Mouse (Mus musculus): ENCODE data around the gene Zfp775. TPM values are rescaled to one million over a fixed set of nuclear protein-coding genes. Genes with fewer than 3 reads are reported as not detected.

Gene Zfp775
- total and polyA plus RNA-seq, 3 experiments: 3.2 to 6.5 (median 3.5) TPM

Other genes with a start within 250 kb of the Zfp775 start
Only the 20 nearest of the 21 such genes appear.
- gene Krba1, start 206.5 kb upstream of the Zfp775 start, total RNA-seq (2012; rRNA removed): 8.1 and 9.8 TPM in 2 replicates
- 2.9 and 3.2 TPM in 2 replicates for gene Krba1, start 206.5 kb upstream of the Zfp775 start, total RNA-seq (2014; rRNA removed)
- gene Krba1, start 206.5 kb upstream of the Zfp775 start, polyA plus RNA-seq (2012; ENCODE audit: insufficient read length, low read depth): 12.7 and 13.4 TPM in 2 replicates
- gene Zfp467, start 156.2 kb upstream of the Zfp775 start, total RNA-seq (2012; rRNA removed): 1.6 and 2.1 TPM in 2 replicates
- 1.1 and 1.4 TPM in 2 replicates for gene Zfp467, start 156.2 kb upstream of the Zfp775 start, total RNA-seq (2014; rRNA removed)
- 4.7 and 5.9 TPM in 2 replicates for gene Zfp467, start 156.2 kb upstream of the Zfp775 start, polyA plus RNA-seq (2012; ENCODE audit: insufficient read length, low read depth)
- 0.13 and 0.42 TPM in 2 replicates for gene Sspo, start 153.8 kb upstream of the Zfp775 start, total RNA-seq (2012; rRNA removed)
- gene Sspo, start 153.8 kb upstream of the Zfp775 start, total RNA-seq (2014; rRNA removed): 0.08 and 0.11 TPM in 2 replicates
- gene Sspo, start 153.8 kb upstream of the Zfp775 start, polyA plus RNA-seq (2012; ENCODE audit: insufficient read length, low read depth): 0.17 and 0.18 TPM in 2 replicates
- gene Atp6v0e2, start 64.4 kb upstream of the Zfp775 start, total RNA-seq (2012; rRNA removed): not detected in 2 replicates
- not detected in 2 replicates for gene Atp6v0e2, start 64.4 kb upstream of the Zfp775 start, total RNA-seq (2014; rRNA removed)
- gene Atp6v0e2, start 64.4 kb upstream of the Zfp775 start, polyA plus RNA-seq (2012; ENCODE audit: insufficient read length, low read depth): not detected in 2 replicates
- 8.1 and 13.7 TPM in 2 replicates for gene Lrrc61, start 47.3 kb upstream of the Zfp775 start, total RNA-seq (2012; rRNA removed)
- 3.8 and 5.6 TPM in 2 replicates for gene Lrrc61, start 47.3 kb upstream of the Zfp775 start, total RNA-seq (2014; rRNA removed)
- 9.4 and 14.2 TPM in 2 replicates for gene Lrrc61, start 47.3 kb upstream of the Zfp775 start, polyA plus RNA-seq (2012; ENCODE audit: insufficient read length, low read depth)
- gene Rarres2, start 29.3 kb upstream of the Zfp775 start, total RNA-seq (2012; rRNA removed): 0.46 and 0.72 TPM in 2 replicates
- gene Rarres2, start 29.3 kb upstream of the Zfp775 start, total RNA-seq (2014; rRNA removed): not detected in 2 replicates
- not detected in 2 replicates for gene Rarres2, start 29.3 kb upstream of the Zfp775 start, polyA plus RNA-seq (2012; ENCODE audit: insufficient read length, low read depth)
- not detected in 2 replicates for gene Gm45021, start 12.5 kb upstream of the Zfp775 start, total RNA-seq (2012; rRNA removed)
- not detected in 2 replicates for gene Gm45021, start 12.5 kb upstream of the Zfp775 start, total RNA-seq (2014; rRNA removed)
- gene Gm45021, start 12.5 kb upstream of the Zfp775 start, polyA plus RNA-seq (2012; ENCODE audit: insufficient read length, low read depth): not detected in 2 replicates
- gene Repin1, start 8.2 kb upstream of the Zfp775 start, total RNA-seq (2012; rRNA removed): 23.6 and 28.0 TPM in 2 replicates
- gene Repin1, start 8.2 kb upstream of the Zfp775 start, total RNA-seq (2014; rRNA removed): 11.5 and 12.8 TPM in 2 replicates
- 9.7 and 10.7 TPM in 2 replicates for gene Repin1, start 8.2 kb upstream of the Zfp775 start, polyA plus RNA-seq (2012; ENCODE audit: insufficient read length, low read depth)
- gene Gm44965, start 8.1 kb upstream of the Zfp775 start, total RNA-seq (2012; rRNA removed): not detected in 2 replicates
- gene Gm44965, start 8.1 kb upstream of the Zfp775 start, total RNA-seq (2014; rRNA removed): not detected in 2 replicates
- not detected in 2 replicates for gene Gm44965, start 8.1 kb upstream of the Zfp775 start, polyA plus RNA-seq (2012; ENCODE audit: insufficient read length, low read depth)
- 3.5 and 5.3 TPM in 2 replicates for gene AI854703, start 24.7 kb downstream of the Zfp775 start, total RNA-seq (2012; rRNA removed)
- gene AI854703, start 24.7 kb downstream of the Zfp775 start, total RNA-seq (2014; rRNA removed): 2.1 TPM in 2 replicates
- gene AI854703, start 24.7 kb downstream of the Zfp775 start, polyA plus RNA-seq (2012; ENCODE audit: insufficient read length, low read depth): 3.1 and 4.8 TPM in 2 replicates
- gene Gimap8, start 45.2 kb downstream of the Zfp775 start, total RNA-seq (2012; rRNA removed): 27.9 and 28.5 TPM in 2 replicates
- gene Gimap8, start 45.2 kb downstream of the Zfp775 start, total RNA-seq (2014; rRNA removed): 27.5 and 36.8 TPM in 2 replicates
- 21.6 and 22.1 TPM in 2 replicates for gene Gimap8, start 45.2 kb downstream of the Zfp775 start, polyA plus RNA-seq (2012; ENCODE audit: insufficient read length, low read depth)
- 31.0 and 38.5 TPM in 2 replicates for gene Gimap9, start 74.1 kb downstream of the Zfp775 start, total RNA-seq (2012; rRNA removed)
- 75.1 and 83.9 TPM in 2 replicates for gene Gimap9, start 74.1 kb downstream of the Zfp775 start, total RNA-seq (2014; rRNA removed)
- gene Gimap9, start 74.1 kb downstream of the Zfp775 start, polyA plus RNA-seq (2012; ENCODE audit: insufficient read length, low read depth): 43.4 and 46.1 TPM in 2 replicates
- gene Gimap4, start 82.5 kb downstream of the Zfp775 start, total RNA-seq (2012; rRNA removed): 113 and 144 TPM in 2 replicates
- gene Gimap4, start 82.5 kb downstream of the Zfp775 start, total RNA-seq (2014; rRNA removed): 264 and 316 TPM in 2 replicates
- 203 and 274 TPM in 2 replicates for gene Gimap4, start 82.5 kb downstream of the Zfp775 start, polyA plus RNA-seq (2012; ENCODE audit: insufficient read length, low read depth)
- gene Gimap6, start 106.2 kb downstream of the Zfp775 start, total RNA-seq (2012; rRNA removed): 78.1 and 88.9 TPM in 2 replicates
- gene Gimap6, start 106.2 kb downstream of the Zfp775 start, total RNA-seq (2014; rRNA removed): 128 and 158 TPM in 2 replicates
- 87.9 and 97.2 TPM in 2 replicates for gene Gimap6, start 106.2 kb downstream of the Zfp775 start, polyA plus RNA-seq (2012; ENCODE audit: insufficient read length, low read depth)
- 10.0 and 12.0 TPM in 2 replicates for gene Gm28053, start 116.5 kb downstream of the Zfp775 start, total RNA-seq (2012; rRNA removed)
- gene Gm28053, start 116.5 kb downstream of the Zfp775 start, total RNA-seq (2014; rRNA removed): 8.0 and 8.8 TPM in 2 replicates
- 22.7 and 46.9 TPM in 2 replicates for gene Gm28053, start 116.5 kb downstream of the Zfp775 start, polyA plus RNA-seq (2012; ENCODE audit: insufficient read length, low read depth)
- gene Gimap7, start 116.6 kb downstream of the Zfp775 start, total RNA-seq (2012; rRNA removed): 14.5 and 16.3 TPM in 2 replicates
- gene Gimap7, start 116.6 kb downstream of the Zfp775 start, total RNA-seq (2014; rRNA removed): 4.2 and 4.3 TPM in 2 replicates
- gene Gimap7, start 116.6 kb downstream of the Zfp775 start, polyA plus RNA-seq (2012; ENCODE audit: insufficient read length, low read depth): 7.0 and 7.1 TPM in 2 replicates
- gene Gimap1, start 137.0 kb downstream of the Zfp775 start, total RNA-seq (2012; rRNA removed): 136 and 144 TPM in 2 replicates
- gene Gimap1, start 137.0 kb downstream of the Zfp775 start, total RNA-seq (2014; rRNA removed): 54.5 and 57.4 TPM in 2 replicates
- gene Gimap1, start 137.0 kb downstream of the Zfp775 start, polyA plus RNA-seq (2012; ENCODE audit: insufficient read length, low read depth): 91.8 and 113 TPM in 2 replicates
- gene Gimap5, start 144.1 kb downstream of the Zfp775 start, total RNA-seq (2012; rRNA removed): 82.1 and 82.3 TPM in 2 replicates
- gene Gimap5, start 144.1 kb downstream of the Zfp775 start, total RNA-seq (2014; rRNA removed): 74.6 and 77.6 TPM in 2 replicates
- 56.9 and 59.6 TPM in 2 replicates for gene Gimap5, start 144.1 kb downstream of the Zfp775 start, polyA plus RNA-seq (2012; ENCODE audit: insufficient read length, low read depth)
- gene Gimap3, start 168.8 kb downstream of the Zfp775 start, total RNA-seq (2012; rRNA removed): 25.9 and 28.2 TPM in 2 replicates
- gene Gimap3, start 168.8 kb downstream of the Zfp775 start, total RNA-seq (2014; rRNA removed): 10.8 and 11.6 TPM in 2 replicates
- 16.8 and 17.7 TPM in 2 replicates for gene Gimap3, start 168.8 kb downstream of the Zfp775 start, polyA plus RNA-seq (2012; ENCODE audit: insufficient read length, low read depth)
- 24.9 and 27.2 TPM in 2 replicates for gene Tmem176a, start 238.9 kb downstream of the Zfp775 start, total RNA-seq (2012; rRNA removed)
- 30.0 and 34.6 TPM in 2 replicates for gene Tmem176a, start 238.9 kb downstream of the Zfp775 start, total RNA-seq (2014; rRNA removed)
- 49.8 and 58.0 TPM in 2 replicates for gene Tmem176a, start 238.9 kb downstream of the Zfp775 start, polyA plus RNA-seq (2012; ENCODE audit: insufficient read length, low read depth)